Mouse (Mus musculus) left cerebral cortex, adult 2 months (tissue): ENCODE data around the gene Fgfr2. TPM values are rescaled to one million over a fixed set of nuclear protein-coding genes. Genes with fewer than 3 reads are reported as not detected.

ENCODE experiments used
- DNase-seq, 2 experiments: peaks; one replicate each; pipeline ENCODE4 v3.0.0; 2021 to 2022; ENCODE audit warnings: low spot score in 2 of 2, mixed read lengths in 1 of 2; ENCODE audit errors: extremely low spot score in 1 of 2
- H3K27ac ChIP-seq: fragments of 200-600 bp; 2 replicates; pipeline ENCODE4 v1.8.1; 2022
- H3K4me3 ChIP-seq: fragments of 200-600 bp; 2 replicates; pipeline ENCODE4 v1.8.1; 2022
- CTCF ChIP-seq: fragments of 200-600 bp; IDR thresholded peaks from 2 replicates; pipeline ENCODE4 v1.8.1; 2022; ENCODE audit warnings: antibody characterized with exemption, mild to moderate bottlenecking, moderate library complexity
- intact Hi-C: fragments of 180-260 bp; cut with DNase I; formaldehyde crosslinking; loops from one replicate; pipeline ENCODE4 v1.15.1; 2025
- total RNA-seq, 2 experiments: library from RNA; stranded (reverse); gene quantifications; 2 replicates each; pipeline ENCODE4 v1.2.3; 2021

Fgfr2 gene
- total RNA-seq, 2 experiments from 2014 or later: 47.3 to 47.4 TPM

DNA sequence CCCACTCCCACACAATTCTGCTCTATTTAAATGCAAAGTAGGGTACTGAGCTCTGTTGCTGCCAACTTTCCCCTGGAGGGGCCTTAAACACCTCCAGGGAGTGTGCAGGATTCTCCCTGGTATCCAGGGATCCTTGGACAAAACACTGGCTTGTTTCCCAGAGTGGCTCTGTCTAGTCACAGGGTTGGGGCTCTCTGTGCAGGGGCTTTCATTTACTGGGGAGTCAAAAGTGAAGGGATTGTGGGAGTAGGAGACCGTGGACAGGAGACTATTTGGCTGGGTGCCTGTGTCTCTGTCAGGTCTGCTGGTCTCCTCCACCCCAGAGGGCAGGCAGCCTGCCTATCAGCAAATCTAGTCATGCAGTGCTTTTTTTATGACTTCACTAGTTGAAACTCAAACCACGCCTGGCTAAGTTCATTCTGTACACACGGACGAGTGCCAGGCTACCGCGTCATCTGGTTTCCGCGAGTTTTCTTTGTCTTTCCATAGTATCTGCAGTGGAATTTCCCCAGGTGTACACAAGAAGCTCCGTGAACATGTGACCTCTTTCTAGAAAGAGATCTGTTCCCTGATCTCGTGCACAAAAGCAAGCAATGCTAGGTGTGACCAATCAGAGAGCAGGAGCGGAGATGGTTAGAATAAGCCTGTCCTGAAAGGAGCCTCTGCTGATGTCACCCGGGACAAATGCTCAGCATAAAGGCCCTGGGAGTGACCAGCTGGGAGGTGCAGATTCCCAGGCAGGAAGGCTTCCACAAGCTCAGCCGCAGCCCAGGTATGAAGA, 2548.7 kb downstream of the Fgfr2 start:
- no peak overlapping the region for H3K27ac ChIP-seq
- H3K4me3 ChIP-seq: no peak overlapping the region
- DNase-seq: no peak
- intact Hi-C loops: no loop called here
- TF ChIP-seq CTCF: no peak

DNA sequence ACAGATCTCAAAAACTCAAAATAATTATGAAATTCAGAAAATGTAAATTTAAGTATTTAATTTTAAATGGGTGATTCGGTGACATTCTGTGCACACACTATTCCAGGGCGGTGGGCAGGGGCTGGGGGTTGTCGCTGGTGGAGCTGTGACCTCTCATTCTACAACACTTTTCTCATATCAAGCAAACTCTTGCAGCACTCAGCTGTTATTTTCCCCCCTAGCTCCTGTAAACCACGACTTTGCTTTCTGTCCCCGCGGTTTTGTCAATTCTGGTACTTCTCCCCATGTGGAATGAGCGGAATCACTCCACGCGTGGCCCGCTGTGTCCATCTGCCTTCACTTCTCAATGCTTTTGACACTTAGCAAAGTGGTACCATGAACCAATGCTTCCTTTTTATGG, 2549.4 kb downstream of the Fgfr2 start:
- Histone ChIP-seq H3K4me3 (no peak overlapping the region), H3K27ac (no peak overlapping the region)
- TF ChIP-seq CTCF: no peak
- intact Hi-C loops: no loop called here
- no peak for DNase-seq

DNA sequence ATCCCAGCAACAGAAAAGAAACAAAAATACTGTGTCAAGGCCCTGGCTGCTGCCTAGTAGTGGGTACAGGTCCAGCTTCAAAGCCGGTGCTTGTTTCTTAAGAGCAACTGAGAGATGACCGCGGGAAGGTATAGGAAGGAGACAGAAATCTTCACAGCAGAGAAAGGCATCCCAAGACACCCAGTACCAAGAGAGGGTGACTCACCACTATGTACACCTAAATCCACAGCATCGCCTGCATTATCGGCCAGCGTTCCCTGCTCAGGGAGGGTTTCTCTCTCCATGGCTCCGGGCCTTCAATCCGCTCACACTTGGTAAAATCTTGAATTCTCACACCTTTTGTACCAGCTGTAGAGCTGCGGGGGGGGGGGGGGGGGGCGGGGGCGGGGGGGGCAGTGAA, 2550.3 kb downstream of the Fgfr2 start, which contains the start of gene Nsmce4a:
Gene Nsmce4a, minus strand, starts transcription at position 298 of the 400 bp plus-strand sequence.
- TF ChIP-seq CTCF: no peak
- DNase-seq: no peak
- intact Hi-C loops: no loop called here
- Histone ChIP-seq H3K27ac (no peak within 1 kb of the TSS), H3K4me3 (no peak within 1 kb of the TSS)

DNA sequence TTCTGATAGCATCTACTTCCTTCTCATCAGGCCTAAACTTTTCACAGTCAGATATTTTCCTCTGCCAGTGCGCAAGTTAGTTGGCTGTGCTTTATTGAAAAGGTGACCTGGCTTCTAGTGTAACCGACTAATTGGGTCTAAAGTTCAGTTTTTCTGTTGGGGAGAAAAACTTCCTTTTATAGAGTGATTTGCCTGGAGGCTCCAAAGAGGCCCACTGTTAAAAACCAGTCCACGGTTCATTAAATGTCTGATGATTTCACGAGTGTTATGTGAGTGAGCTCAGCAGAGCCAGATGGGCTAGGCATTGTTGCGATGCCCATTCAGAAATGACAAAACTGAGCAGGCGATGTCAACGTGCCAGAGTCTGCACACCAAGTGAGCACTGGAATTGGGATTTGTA, 2552.7 kb downstream of the Fgfr2 start:
- no peak for DNase-seq
- Histone ChIP-seq H3K4me3 (no peak overlapping the region), H3K27ac (no peak overlapping the region)
- intact Hi-C loops: no loop called here
- no peak for TF ChIP-seq CTCF

DNA sequence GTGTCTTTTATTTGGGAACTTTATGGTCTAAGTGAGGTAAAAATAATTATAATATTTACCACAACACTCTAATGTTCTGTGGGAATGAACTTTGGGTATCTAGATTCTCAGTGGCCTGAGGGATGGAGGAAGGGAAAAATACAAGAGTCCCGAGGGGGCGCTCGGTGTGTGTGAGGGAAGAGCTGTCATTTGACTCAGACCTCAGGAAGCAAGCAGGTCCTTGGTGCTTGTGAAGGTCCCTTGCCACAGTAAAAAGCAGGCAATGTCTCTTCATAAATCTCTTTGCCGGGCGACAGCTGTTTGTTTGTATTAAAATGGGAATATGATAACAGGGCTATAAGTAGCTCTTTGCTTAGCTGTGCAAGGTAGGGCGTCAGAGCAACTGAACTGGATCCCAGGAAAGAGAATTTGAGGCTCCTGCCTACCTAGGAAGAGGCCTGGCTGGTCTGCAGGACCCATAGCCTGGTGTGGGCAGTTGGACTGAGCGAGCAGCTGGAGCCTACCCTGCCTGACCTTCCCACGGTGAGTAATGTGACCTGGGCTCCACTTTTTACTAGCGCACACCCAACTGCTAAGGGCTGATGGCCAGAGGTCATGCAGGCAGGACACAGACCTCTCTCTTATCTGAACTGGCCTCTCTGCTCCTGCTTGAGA, 2554.2 kb downstream of the Fgfr2 start:
- DNase-seq: no peak

DNA sequence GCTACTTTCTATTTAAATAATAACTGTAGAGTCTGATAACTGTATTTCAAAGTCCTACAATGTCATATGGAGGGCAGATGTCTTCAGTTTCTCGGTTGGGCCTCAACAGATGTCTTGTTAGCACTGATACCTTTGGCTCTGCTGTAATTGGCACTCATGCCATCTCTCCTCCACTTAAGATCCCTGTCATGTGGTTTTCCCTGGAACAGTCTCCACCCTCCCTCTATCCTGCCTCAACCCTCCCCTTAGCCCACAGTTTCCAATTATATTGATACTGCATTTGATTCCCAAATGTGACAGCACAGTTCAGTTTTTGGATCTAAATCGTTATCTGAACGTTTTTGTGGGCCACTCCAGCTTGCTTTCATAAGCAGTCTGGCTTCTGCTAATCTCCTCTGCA, 2558.6 kb downstream of the Fgfr2 start:
- intact Hi-C loops: no loop called here
- Histone ChIP-seq H3K27ac (no peak overlapping the region), H3K4me3 (no peak overlapping the region)
- no peak for DNase-seq
- no peak for TF ChIP-seq CTCF

More for the DNA sequence above, 2554.2 kb downstream of the Fgfr2 start:
- intact Hi-C loops: no loop called here
- Histone ChIP-seq H3K27ac (no peak overlapping the region), H3K4me3 (no peak overlapping the region)
- TF ChIP-seq CTCF: no peak

DNA sequence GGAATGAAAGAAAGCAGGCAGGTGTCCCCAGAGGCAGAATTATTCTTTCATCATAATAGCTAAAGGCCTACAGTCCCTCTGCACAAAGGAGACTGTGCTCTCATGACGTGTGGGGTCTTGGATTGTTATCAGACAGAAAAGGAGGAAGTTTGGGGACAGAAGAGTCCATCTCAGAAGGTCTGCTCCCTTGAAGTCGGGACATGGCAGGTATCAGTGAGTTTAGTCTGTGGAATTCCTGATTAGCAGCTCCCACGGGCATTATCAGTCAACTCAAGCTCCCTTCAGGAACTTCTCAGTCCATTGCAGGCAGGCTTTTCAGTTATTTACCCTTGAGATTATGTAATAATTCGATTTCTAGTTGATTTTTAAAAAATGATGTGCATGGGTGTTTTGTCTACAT, 2559.3 kb downstream of the Fgfr2 start:
- no peak overlapping the region for H3K4me3 ChIP-seq
- no peak overlapping the region for H3K27ac ChIP-seq
- DNase-seq: no peak
- intact Hi-C loops: no loop called here
- no peak for TF ChIP-seq CTCF

DNA sequence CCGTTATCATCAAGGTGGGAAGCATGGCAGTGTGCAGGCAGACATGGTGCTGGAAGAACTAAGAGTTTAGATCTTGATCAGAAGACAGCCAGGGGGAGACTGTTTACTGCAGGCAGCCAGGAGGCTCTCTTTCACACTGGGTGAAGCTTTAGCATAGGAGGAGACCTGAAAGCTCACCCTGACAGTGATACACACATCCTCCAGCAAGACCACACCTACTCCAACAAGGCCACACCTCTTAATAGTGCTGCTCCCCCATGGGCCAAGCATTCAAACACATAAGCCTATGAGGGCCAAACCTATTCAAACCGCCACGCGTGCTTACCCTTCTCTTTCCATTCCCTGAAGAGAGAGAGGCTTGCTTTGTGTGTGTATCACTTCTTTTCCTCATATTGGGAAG, 2559.9 kb downstream of the Fgfr2 start:
- Histone ChIP-seq H3K27ac (no peak overlapping the region), H3K4me3 (no peak overlapping the region)
- intact Hi-C loops: no loop called here
- DNase-seq: no peak
- TF ChIP-seq CTCF: no peak

DNA sequence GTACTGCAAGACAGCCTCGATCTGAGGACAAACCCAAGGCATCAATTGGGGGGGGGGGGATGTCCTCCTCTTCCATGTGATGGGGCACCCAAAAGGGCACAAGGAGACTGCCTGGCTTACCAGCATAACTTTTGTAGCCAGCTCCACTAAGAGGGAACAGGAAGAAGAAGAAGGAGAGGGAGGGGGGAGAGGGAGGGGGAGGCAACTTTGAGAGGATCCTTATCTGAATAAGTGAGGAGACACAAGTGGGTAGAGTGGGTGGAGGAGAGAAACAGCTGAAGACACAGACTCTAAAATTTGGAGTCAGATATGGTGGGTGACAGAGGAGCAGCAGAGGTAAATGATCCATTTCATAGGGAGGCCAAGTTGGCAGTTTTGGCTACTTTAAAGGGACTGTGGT, 2562.2 kb downstream of the Fgfr2 start:
- no peak overlapping the region for H3K4me3 ChIP-seq
- DNase-seq: no peak
- no peak overlapping the region for H3K27ac ChIP-seq
- no peak for TF ChIP-seq CTCF
- intact Hi-C loops: no loop called here

DNA sequence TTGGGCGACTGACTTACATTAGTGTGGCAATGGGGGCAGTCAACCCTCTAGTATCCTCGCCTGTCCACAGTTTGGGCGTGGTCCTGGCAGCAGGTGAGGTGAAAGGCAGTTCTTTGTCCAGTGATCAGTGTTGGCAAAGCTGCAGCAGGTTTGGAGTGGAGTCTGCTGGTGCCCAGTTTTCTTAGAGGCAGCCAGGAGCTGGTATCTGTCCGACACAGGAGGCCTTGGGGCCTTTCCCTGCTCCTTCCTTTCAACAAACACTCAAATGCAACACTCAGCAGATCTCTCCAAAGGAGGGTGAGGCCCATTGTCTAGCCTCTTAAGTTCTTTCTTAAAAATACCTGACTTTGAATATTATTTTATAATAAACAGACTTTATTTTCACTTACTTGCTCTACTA, 2564.6 kb downstream of the Fgfr2 start:
- H3K27ac ChIP-seq: no peak overlapping the region
- DNase-seq: no peak
- TF ChIP-seq CTCF: no peak
- intact Hi-C loops: no loop called here
- no peak overlapping the region for H3K4me3 ChIP-seq

DNA sequence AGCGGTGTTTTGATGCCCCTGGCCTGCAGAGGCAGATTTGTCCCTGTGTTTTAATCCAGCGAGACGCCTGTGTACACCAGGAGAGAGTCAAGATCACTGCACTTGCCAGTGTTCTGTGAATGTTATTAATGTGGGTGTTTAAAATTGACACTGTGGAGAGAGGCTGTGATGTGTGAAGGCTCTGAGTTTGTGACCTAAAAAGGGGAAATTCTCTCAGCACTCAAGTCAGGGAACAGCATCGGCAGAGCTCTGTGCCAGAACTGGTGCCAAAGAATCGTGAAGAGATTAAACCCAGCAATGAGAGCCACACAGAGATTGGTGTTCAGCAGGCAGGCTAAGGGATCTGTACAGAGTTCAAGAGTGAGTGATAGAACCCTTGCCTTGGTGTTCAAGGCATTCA, 2567.6 kb downstream of the Fgfr2 start:
- TF ChIP-seq CTCF: no peak
- intact Hi-C loops: no loop called here
- no peak for DNase-seq

DNA sequence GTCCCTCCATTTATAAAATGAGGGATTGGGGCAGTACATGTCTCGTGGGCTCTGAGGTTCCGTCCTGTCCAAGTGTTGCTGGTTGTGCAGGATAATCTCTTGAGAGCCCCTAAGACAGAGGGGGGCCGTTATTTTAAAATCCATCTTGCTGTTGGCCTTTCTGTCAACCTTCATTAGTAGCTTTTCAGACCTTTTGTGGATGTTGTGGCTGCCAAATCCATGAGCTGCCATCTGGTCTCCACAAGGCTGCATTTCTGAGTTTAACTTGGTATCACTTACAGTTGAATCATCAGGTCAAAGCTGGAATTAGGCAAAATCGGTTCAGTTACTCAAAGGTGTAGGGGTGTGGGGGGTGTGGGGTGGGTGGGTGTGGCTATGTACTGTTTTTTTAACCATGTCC, 2569.8 kb downstream of the Fgfr2 start:
- TF ChIP-seq CTCF: no peak
- intact Hi-C loops: no loop called here
- Histone ChIP-seq H3K4me3 (no peak overlapping the region), H3K27ac (no peak overlapping the region)
- DNase-seq: no peak

More for the DNA sequence above, 2567.6 kb downstream of the Fgfr2 start:
- Histone ChIP-seq H3K27ac (no peak overlapping the region), H3K4me3 (no peak overlapping the region)

DNA sequence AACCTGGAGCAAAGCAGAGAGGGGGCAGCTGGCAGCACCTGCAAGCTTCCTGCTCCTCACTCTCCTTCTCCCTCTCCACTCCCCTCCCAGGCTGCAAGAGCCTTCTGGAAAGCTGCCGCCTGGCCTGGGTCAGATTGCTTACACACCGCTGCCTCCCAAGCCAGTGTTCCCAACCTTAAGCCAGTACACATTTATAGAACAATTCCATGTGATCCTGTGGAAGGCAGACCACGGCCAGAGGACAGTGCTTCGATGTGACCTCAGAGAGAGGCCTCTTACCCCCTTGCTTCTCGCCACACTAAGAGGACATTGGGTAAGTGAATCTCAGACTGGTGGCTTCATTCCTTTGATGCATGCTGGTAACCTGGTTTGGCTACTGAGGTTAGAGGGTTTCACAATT, 2570.4 kb downstream of the Fgfr2 start:
- intact Hi-C loops: no loop called here
- no peak for DNase-seq

More for the DNA sequence above, 2570.4 kb downstream of the Fgfr2 start:
- no peak for TF ChIP-seq CTCF
- H3K4me3 ChIP-seq: no peak overlapping the region
- H3K27ac ChIP-seq: no peak overlapping the region
